Mouse (Mus musculus) gastrocnemius, adult 8-10 months (tissue): ENCODE data around the gene Jhy. TPM values are rescaled to one million over a fixed set of nuclear protein-coding genes. Genes with fewer than 3 reads are reported as not detected.

ENCODE experiments used
- DNase-seq, 2 experiments: peaks; one replicate each; pipeline ENCODE4 v3.0.0; 2022; ENCODE audit warnings: low spot score in 2 of 2
- total RNA-seq, 4 experiments: library from RNA; stranded (reverse); gene quantifications; 2 replicates each; pipeline ENCODE4 v1.2.4; 2022

Jhy gene
- total RNA-seq, 4 experiments from 2014 or later: not detected

GRCm38 (mm10) chr9:40858461-40859160, 105.3 kb downstream of the Jhy start:
- no peak for DNase-seq

- no peak for DNase-seq
Observed at GRCm38 (mm10) chr9:40851515-40851914, 112.4 kb downstream of the Jhy start.

Other genes starting within 250 kb of the Jhy start
- gene Hspa8, start 163.1 kb downstream of the Jhy start, total RNA-seq: 1,000 to 10,000 TPM in 3 of 4 experiments, 100 to 1,000 TPM in 1; 996 to 1,351 (median 1,061) TPM
- gene Bsx, start 90.0 kb downstream of the Jhy start, total RNA-seq: not detected
- gene Crtam, start 40.5 kb upstream of the Jhy start, total RNA-seq: not detected
- gene Ubash3b, start 197.6 kb upstream of the Jhy start, total RNA-seq: under 1 TPM in 3 of 4 experiments, not detected in 1; 0.17 to 0.34 (median 0.27) TPM